Mouse (Mus musculus): Measurements from ENCODE around the gene Brat1.
"Not testable (repeated sequence)": the region's sequence is repeated elsewhere in the genome, so short reads cannot be mapped to it uniquely, and the experiment has no call there.

Brat1 gene

DNA sequence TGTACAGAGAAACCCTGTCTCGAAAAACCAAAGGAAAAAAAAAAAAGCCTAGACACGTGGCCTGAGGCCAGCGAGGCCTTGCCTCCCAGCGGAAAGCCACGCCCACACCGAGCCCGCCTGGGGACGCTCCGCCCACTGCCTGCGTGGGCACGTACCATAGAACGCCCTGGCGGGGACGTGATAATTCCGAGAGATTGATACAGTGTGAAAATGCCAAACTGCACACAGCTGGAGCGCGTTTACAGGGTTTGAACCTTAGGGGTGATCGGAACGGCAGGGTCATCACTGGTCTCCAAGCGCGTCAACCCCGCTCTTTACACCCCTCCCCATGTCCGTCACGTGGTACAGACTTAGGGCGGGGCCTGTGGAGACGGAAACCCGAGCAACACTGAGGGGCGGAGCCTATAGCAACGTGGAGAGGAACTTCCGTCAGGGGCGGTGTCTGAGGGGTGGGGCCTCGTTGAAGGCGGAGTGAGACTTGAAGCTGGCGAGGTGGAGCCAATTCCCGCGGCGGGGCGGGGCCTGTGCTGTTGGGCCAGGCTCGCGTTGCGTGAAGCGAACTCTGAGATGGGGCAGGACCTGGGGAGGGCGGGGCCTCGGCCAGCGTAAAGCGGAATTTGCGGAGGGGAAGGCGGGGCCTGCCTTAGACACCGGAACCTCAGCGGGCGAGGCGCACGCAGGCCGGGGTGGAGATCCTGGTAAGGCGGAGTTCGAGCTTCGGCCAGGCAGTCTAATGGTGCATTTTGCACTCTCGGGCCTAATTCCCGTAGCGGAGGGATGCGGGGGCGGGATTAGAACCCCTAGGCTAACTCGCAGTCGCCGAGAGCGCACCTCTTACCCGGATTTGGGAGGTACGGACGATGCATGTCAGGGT lies at the start of gene Brat1:
Gene Brat1 (plus strand): TSS at position 634 of the 874 bp plus-strand sequence.
- peak; percentile 100 for DNase-seq (ENCODE audit: low spot score)

DNA sequence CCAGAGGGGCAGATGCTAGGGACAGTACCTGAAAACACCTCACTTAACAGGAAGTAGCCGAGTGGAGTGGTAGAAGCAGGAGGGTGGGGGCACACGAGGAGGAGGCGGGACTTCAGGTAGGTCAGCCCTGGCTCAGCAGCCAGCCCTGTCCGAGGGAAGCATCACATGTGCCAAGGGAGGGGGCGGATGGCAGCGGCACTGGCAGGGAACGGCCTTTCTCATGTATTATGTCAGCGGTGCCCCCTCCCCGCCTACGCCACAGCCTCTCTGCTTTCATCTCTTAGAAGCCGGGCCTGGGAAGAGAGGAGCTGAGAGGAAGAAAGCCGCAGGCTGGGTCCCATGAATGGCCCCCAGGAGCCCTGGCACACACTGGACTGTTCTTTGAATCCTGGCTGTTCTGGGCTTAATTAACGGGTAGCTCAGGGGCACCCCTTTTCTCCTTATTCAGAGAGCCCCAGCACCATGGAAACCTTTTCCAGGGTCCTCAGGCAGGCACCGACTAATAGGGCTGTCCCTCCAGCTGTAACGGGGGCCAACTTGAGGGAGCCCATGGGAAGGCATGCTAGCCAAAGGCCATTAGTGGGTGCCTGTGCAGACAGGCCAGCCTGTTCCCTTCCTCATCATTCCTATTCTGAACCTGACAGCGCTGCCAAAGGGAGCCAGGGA lies 45.1 kb upstream of the Brat1 start:
- DNase-seq (ENCODE audit: low spot score) = no peak

DNA sequence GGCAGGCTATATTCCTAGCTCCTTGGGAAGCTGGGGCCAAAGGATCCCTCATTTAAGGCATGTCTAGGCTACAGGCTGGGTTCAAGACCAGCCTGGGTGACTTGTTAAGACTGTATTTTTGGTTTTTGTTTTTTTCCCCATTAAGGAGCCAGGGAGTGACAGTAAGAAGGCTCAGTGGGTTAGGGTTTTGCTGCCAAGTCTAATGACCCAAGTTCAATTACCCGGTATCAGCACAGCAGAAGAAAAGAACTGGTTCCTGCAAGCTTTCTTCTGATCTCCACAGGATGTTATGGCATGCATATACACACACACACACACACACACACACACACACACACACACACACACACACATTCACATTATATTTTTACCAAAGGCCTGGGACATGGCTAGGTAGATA lies 44.4 kb upstream of the Brat1 start:
- no peak for DNase-seq (ENCODE audit: low spot score)

DNA sequence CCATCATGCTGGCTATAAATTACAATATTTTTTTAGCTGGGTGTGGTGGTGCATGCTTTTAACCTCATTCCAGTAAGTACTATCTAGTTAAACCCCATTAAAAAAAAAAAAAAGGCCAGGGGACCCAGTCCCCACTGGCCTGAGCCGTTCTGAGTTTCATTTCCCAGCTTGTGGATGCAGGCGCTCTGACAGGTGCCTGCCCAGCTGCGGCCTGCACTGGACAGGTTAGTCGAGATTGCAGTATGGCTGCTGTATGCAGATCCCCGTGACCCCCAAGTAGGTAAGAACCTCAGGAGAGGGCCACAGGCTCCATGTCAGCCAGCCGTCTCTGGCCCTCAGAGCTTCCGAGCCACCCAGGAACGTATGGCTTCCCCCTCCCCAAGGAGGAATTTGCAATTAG lies 43.4 kb upstream of the Brat1 start:
- no peak for DNase-seq (ENCODE audit: low spot score)

DNA sequence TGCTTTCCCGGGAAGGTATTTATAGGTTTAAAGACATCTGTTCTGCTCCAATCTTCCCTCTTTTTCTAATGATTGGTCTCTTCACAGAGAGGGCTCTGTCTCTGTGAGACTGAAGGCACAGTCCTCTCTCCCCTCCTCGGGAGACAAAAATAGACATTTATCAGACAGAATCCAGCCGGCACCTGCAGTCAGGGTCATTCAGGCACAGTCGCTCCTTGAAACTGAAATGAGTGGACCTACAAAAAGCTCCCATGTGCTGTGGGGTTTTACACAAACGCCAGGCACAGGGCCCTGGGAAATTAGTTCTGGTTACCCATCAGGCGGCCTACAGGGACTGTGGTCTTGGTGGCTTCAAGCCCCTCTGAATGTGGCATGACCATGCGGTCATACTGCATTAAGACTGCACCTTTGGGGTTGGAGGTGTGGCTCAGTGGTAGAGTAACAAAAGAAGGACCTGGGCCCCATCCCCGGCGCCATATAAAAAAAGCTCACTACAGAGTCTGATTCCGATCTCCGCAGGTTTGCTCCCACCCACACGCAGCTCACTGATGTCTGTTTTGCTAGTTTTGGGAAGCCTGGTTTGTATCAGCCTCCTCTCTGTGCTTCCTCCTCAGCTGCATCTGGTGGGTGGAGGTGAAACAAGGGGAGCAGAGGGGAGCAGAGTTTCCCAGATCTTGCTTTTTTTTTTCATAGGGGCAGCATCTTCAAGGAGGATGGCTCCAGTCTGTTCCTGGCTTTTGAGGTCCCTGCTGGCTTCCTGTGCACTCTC lies 42.8 kb upstream of the Brat1 start:
- no peak for DNase-seq (ENCODE audit: low spot score)

DNA sequence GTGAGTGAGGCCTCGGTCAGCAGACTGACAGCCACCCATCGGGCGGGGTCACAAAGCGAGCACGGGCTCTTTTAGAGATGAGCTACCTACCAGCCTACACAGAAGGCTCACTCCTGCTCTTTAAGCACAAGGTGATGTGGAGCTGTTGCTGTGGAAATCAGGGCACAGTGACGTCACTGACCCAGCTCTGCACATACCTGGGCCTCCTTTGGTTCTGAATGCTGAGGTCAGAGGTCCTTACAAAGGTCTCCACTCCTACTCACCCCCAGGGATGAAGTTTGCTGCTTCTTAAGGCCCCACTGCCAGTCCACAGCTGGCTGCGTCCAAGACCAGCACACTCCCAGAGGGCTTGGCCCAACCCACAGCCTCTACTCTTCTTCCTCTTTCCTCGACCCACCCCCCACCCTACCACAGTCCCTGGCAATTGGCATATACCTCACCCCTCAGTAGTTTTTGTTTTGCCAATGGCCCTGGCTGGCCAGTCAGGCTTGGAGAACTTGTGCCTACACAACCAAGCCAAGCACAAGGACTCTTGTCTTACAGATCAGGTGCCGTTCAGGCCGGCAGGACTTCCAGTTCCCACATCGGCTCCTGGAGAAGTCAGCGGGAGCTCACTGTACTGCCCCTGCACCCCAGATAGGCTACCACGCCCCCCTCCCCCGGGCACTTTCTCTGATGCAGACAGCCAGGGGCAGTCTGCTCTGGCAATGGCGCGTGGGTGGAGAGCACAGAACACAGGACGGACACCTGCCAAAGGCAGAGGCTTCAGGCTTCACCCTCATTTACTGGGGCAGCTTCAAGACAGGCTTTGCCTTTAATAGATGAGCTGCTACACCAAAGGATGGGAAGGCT lies 41.8 kb upstream of the Brat1 start:
- DNase-seq (ENCODE audit: low spot score) = no peak

DNA sequence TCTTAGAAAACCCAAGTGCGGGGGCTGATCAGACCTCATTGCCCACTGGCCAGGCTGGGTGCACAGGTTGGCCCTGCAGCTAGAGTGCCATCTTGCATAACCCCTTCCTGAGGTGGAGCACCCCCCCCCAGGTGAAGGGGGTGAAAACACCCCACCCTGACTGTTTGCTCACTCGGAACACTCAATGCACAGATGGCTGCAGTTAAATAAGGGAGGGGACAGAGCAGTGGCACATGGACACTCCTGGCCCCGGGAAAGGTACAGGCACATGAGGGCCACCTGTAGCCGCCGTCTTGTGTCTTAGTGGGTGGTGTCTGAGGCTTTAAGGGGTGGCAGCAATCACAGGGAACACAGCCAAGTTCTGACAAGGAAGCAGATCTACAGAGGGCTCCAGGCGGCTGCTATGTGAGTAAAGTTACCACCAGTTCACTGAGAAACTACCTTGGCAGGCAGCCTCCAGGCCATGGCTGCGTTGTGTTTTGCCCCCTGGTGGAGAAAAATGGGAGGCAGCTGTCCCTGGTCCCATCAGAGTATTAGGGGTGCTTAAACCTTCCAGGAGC lies 41.1 kb upstream of the Brat1 start:
- DNase-seq (ENCODE audit: low spot score) = peak; percentile 81

DNA sequence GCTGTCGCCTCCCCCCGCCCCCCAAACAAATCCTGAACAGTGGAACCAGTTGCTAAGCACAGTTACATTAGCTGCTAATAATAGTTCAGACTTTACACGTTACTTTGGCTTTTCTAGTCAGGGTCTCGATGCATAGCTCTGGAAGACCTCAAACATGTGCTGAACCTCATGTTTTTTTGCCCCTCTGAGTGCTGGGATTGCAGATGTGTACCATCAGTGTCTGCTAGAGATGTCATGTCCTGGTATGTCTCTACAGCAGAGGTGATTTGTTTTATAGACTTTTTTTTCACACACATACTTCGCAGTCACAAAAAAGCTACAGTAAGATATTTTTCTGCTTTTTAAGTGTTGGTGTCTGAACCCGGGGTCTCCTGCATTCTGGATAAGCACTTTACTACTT lies 32.7 kb upstream of the Brat1 start:
- DNase-seq (ENCODE audit: low spot score) = no peak

DNA sequence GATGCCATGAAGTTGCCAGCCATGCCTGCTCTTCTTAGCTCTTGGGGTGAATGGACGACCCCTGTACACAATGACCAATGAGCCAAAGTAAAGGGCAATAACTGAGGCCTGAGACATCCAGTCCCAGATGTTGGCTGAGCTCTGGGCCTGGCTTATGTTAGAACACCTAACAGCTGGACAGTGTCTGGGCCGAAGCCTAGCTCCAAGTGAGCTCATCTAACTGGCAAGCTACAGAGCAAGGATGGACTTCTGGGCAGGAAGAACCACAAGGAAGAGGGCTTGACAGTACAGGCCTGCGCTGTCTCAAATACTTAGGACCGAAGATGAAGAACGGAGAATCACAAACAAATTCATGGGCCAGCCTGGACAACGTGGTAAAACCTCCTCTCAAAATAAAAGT lies 32.2 kb upstream of the Brat1 start:
- DNase-seq (ENCODE audit: low spot score) = not testable (repeated sequence)

DNA sequence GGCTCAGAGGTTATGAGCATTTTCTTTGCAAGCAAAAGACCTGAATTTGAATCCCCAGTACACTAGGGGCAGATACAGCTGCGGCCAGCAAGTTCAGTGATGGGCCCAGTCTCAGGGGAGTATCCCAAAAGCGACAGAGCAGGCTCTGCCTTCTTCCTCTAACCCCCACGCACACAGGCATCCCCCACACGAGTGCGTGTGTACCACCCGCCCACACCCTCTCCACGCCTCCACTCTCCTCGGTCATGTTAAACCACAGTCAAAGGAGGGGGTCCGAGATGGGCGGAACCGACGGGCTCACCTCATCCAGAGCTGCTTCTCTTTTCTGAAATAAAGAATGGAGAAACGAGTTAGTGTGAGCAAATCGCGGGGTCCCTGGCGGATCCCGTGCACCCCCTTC lies 30.8 kb upstream of the Brat1 start:
- no peak for DNase-seq (ENCODE audit: low spot score)

DNA sequence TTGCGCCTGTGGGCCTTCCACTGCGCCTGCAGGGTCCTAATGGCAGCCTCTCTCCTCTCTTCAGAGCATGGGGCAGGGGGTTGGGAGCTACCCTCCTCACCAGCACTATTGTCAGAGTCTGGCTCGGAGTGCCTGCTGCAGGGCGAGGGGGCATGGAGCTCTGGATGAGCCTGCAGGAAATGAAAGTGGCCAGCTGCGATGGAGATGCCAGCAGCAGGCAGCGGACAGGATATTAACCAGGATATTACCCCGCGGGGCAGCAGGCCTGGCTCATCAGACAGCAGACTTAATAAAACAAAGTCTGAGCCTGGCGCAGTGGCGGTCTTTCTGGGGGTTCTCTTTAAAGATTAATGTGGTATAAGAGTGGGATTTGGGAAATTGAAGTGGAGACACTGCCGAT lies 29.7 kb upstream of the Brat1 start:
- DNase-seq (ENCODE audit: low spot score) = no peak

DNA sequence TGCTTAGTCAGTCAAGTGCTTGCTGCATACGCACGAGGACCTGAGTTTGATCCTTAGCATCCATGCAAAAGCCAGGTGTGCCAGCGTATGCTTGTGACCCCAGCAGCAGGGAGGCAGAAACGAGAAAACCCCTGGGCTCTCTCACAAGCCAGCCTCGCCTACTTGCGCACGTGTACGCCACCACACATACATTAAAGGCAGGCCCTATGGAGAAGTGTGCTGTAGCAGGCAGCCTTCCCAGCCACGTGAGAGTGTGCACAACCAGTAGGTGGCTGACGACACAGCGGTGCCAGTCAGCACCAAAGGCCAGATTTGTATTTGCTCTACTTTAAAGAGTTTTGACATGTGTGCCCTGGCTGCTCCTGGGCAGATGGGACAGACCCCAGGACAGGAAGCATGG lies 29.2 kb upstream of the Brat1 start:
- no peak for DNase-seq (ENCODE audit: low spot score)

DNA sequence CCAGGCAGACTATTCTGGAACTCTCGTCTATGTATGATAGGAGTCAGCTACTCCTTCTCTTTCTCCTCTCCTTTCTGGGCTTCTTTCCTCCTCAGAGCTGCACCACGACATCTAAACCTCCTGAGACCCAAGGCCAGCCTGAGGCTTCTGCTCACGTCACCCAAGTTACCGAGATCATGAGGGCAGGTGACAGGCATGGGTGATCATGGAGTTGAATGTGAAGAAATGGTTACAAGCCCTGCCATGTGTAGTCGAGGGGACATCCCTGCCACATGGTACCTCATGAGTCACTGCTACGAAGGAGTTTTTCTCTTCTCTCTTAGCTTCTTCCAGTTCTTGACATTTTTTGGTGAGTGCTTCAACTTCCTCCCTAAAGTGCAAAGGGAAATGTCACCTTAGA lies 27.7 kb upstream of the Brat1 start:
- DNase-seq (ENCODE audit: low spot score) = no peak

DNA sequence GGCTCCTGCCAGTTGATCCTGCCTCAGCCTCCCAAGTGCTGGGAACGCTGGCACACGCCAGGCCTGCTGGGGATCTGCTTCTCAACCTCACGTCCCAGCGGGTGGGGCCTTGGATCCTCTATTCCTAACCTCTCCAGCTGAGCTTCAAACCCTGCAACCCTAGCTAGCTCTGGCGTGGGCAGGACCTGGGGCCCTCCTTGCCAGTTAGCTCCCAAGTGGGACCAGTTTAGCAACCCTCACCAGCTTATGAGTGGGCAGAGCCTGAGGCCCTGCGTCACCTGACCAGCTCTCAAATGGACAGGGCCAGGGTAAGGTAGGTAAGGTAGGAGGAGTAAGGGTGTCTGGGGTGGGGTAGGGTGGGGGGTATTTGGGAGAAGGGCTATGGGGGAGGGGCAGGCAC lies 24.8 kb upstream of the Brat1 start:
- DNase-seq (ENCODE audit: low spot score) = no peak

DNA sequence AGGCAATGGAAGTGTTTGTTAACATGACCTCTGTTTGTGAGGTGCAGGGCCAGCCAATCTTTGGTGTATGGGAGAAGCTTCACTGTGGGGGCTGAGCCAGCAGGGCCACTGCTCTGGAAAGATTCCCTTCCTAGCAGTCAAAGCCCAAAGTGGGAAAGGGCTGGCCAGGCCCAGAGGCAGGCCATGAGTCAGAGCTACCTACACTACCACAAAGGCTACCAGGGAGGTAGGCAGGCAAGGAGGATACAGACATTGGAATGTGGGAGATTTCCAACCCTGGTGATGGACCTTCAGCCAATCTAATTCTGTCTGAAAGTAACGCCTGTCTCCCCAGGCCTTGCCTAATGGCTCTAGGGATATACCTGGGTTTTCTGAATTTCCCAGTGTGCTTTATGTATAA lies 23.9 kb upstream of the Brat1 start:
- no peak for DNase-seq (ENCODE audit: low spot score)

DNA sequence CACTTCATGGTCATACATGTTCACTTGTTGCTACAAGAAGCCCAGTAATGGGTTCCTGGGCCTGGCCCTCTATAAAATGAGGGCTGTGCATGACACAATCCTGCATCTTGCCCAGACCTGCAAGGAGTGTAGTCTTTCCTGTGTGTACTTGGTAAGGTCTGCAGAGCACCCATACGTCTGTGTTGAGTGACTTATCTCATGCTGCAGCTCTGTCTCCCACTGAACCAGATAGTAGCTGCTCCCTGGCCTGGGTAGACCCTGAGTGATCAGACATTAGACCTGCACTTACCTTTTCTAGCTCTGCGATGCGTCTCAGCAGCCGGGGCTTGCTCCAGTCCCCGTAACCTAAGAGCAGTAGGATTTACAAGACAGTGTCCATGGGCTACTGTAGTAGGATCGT lies 22.7 kb upstream of the Brat1 start:
- DNase-seq (ENCODE audit: low spot score) = no peak

DNA sequence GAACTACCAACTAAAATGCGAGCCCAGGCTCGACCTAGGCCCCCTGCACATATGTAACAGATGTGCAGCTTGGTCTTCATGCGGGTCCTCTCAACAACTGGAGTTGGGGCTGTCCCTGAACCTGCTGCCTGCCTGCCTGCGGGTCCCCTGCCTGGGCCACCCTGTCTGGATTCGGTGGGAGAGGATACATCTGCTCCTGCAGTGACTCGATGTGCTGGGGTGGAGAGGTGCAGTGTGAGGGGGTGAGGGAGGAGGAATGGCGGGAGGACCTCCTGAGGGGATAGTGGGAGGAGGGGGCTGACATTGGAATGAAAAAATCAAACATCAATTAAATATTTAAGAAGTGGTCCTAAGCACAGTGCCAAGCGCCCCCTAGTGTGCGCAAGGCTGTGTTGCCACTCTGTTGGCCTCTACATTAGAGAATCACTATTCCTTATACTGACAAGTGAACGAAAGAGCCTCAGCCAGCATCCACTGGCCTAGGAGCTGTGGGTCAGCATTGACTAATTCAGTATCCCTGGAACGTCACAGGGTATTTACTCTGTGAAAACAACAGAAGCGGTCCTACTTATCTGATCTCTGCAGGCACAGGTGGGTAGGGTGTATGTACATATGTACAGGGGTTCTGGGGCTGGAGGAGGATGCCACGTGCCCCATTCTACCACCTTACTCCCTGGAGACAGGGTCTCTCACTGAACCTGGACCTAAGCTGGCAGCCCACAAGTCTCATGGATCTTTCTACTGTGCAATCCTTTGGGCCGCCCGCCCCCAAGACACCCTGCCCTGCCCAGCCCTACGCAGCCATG lies 20.3 kb upstream of the Brat1 start:
- DNase-seq (ENCODE audit: low spot score) = peak; percentile 28

DNA sequence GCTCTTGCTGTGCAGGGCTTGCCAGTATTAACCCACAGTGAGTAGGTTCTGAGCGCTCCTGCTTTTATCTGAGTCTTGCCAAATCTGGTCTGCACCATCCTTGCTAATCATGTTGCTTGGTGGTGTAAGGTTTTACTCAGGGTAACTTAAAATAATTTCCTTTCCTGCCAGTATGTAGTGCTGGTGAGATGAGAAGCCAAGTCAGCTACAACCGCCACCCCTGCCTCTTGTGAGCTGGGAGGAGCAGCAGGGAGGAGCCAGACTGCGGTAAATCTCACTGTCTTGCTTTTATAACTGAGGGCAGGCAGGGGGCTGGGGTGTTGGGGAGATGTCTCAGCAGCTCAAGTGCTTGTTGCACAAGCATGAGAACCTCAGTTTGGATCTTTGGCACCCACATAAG lies 16.4 kb upstream of the Brat1 start:
- no peak for DNase-seq (ENCODE audit: low spot score)

DNA sequence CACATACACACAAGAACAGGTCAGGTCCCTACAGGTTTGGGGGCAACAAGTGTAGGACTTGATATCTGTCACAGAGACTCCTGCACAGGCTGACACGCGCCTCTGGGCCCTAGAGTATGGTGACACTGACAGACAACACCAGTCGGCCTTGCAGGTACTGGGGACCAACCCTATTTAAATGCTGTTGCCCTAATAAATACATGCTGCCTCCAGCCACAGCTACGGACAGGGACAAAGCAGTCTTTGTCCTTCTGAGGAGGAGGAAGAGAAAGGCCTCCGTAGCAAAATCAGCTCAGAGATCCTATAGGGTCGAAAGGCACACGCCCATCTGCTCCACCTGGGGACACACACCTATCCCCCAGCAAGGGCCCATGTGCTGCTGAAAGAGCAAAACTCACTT lies 8.8 kb upstream of the Brat1 start:
- DNase-seq (ENCODE audit: low spot score) = no peak

DNA sequence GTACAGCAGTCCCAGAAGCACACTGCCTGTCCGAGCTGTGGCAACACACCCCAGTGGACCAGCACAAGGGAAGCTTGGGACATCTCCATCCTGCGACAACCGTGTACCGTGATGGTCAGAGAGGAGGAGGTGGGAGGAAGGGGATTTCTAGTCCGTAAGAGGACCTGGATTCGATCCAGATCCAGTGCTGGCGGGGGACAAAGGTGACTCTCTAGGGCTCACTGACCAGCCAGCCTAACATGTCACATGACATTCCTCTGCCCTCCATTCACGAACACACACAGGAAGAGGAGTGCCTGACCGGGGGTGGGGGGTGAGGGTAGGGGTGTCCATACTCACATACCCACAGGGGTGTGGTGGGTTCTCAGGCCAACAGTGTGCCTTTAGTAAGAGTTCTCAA lies 5.0 kb upstream of the Brat1 start:
- no peak for DNase-seq (ENCODE audit: low spot score)

DNA sequence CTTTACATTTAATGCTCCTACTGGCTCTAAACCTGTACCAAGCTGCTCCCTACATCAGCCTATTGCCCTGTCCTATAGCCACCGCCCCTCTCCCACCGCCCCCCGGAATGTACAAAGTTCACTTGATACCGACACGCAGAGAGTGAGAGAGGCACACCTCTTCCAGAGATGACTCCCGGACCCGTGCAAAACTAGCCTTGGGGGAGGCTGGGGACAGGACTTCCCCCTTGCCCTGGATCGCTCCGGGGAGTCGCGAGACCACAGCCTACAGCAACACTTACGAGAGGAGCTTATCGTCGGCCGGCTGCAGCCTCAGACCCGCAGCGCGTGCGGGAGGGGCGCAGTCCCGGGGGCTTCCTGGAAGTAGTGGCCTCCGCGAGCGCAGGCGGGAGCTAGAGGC lies 3.1 kb upstream of the Brat1 start:
- peak; percentile 20 for DNase-seq (ENCODE audit: low spot score)
